Mouse (Mus musculus) E14TG2a.4 (cell line): ENCODE measurements at regions not wholly inside any gene's neighbourhood (a gene's known extent, or its start where the extent isn't known, plus 50 kb on each side); places are given as distances from the start of the nearest gene placed in this dataset.
A peak's percentile ranks its signal among the peaks of the same experiment; 100 is the strongest.

Source experiments
- H3K27me3 ChIP-seq: 2 replicates; pipeline ENCODE4 v1.6.1; 2014; ENCODE audit warnings: low read length, control low read depth; ENCODE audit not compliant: insufficient read depth
- H3K36me3 ChIP-seq: 2 replicates; pipeline ENCODE4 v1.6.1; 2014; ENCODE audit warnings: low read length, control low read depth; ENCODE audit not compliant: insufficient read depth
- H3K4me1 ChIP-seq: replicated peaks from 2 replicates; pipeline ENCODE4 v1.6.1; 2014; ENCODE audit warnings: low read depth, low read length, control low read depth
- H3K4me3 ChIP-seq: replicated peaks from 2 replicates; pipeline ENCODE4 v1.5.1; 2014; ENCODE audit warnings: mild to moderate bottlenecking, low read length
- H3K9me3 ChIP-seq: 2 replicates; pipeline ENCODE4 v1.6.1; 2014; ENCODE audit warnings: low read length, control low read depth
- CTCF ChIP-seq: conservative IDR thresholded peaks from 2 replicates; pipeline ENCODE4 v1.5.1; 2014; ENCODE audit warnings: low read length
- NANOG ChIP-seq: IDR thresholded peaks from 2 replicates; pipeline ENCODE4 v1.6.1; 2014; ENCODE audit warnings: borderline replicate concordance, low read length, mixed read lengths
- POU5F1 ChIP-seq: IDR thresholded peaks from 2 replicates; pipeline ENCODE4 v1.6.1; 2014; ENCODE audit warnings: low read length, borderline replicate concordance

GRCm38 (mm10) chr9:85985671-85986070, 143.5 kb downstream of the Tpbg start:
- H3K27me3 ChIP-seq: no peaks in the 10 kb centered on the region
- H3K36me3 ChIP-seq: no peaks in the 10 kb centered on the region
- no peaks in the 10 kb centered on the region for H3K4me1 ChIP-seq
- no peak for TF ChIP-seq POU5F1
- TF ChIP-seq CTCF: no peak
- no peak for TF ChIP-seq NANOG
- H3K4me3 ChIP-seq: no peak overlapping the region
- H3K9me3 ChIP-seq: no peaks in the 10 kb centered on the region

- Histone ChIP-seq H3K36me3 (no peaks in the 10 kb centered on the region), H3K27me3 (no peaks in the 10 kb centered on the region), H3K4me1 (no peaks in the 10 kb centered on the region), H3K9me3 (no peaks in the 10 kb centered on the region), H3K4me3 (no peak overlapping the region)
- no peak for TF ChIP-seq POU5F1
- TF ChIP-seq CTCF: no peak
- TF ChIP-seq NANOG: no peak
These were observed 144.0 kb downstream of the Tpbg start for GRCm38 (mm10) chr9:85986142-85986541.

GRCm38 (mm10) chr9:86002996-86003395, 160.8 kb downstream of the Tpbg start:
- Histone ChIP-seq H3K9me3 (no peaks in the 10 kb centered on the region), H3K27me3 (no peaks in the 10 kb centered on the region), H3K4me3 (no peak overlapping the region), H3K4me1 (peaks cover 3% of the 10 kb centered on the region), H3K36me3 (no peaks in the 10 kb centered on the region)
- TF ChIP-seq NANOG (no peak), POU5F1 (no peak), CTCF (no peak)

GRCm38 (mm10) chr9:86011661-86012060, 169.5 kb downstream of the Tpbg start:
- Histone ChIP-seq H3K27me3 (peaks cover 2% of the 10 kb centered on the region; the same call in 1 of the 2 replicates), H3K4me3 (no peak overlapping the region), H3K4me1 (peaks cover 26% of the 10 kb centered on the region), H3K9me3 (no peaks in the 10 kb centered on the region), H3K36me3 (no peaks in the 10 kb centered on the region)
- TF ChIP-seq POU5F1 (peak; percentile 41; the same call in 1 of the 2 replicates), CTCF (no peak), NANOG (peak; percentile 93)

GRCm38 (mm10) chr9:86015841-86016240, 173.7 kb downstream of the Tpbg start:
- Histone ChIP-seq H3K27me3 (peaks cover 2% of the 10 kb centered on the region; the same call in 1 of the 2 replicates), H3K4me1 (peaks cover 14% of the 10 kb centered on the region), H3K4me3 (no peak overlapping the region), H3K9me3 (no peaks in the 10 kb centered on the region), H3K36me3 (no peaks in the 10 kb centered on the region)
- TF ChIP-seq CTCF (no peak), POU5F1 (no peak), NANOG (no peak)

- no peak for TF ChIP-seq POU5F1
- TF ChIP-seq CTCF: no peak
- TF ChIP-seq NANOG: no peak
- no peaks in the 10 kb centered on the region for H3K4me1 ChIP-seq
- no peaks in the 10 kb centered on the region for H3K27me3 ChIP-seq
- H3K9me3 ChIP-seq: no peaks in the 10 kb centered on the region
- no peak overlapping the region for H3K4me3 ChIP-seq
- no peaks in the 10 kb centered on the region for H3K36me3 ChIP-seq
These were observed 178.0 kb downstream of the Tpbg start for GRCm38 (mm10) chr9:86020133-86020532.

- Histone ChIP-seq H3K4me1 (no peaks in the 10 kb centered on the region), H3K36me3 (no peaks in the 10 kb centered on the region), H3K27me3 (no peaks in the 10 kb centered on the region), H3K4me3 (no peak overlapping the region), H3K9me3 (no peaks in the 10 kb centered on the region)
- TF ChIP-seq CTCF (no peak), NANOG (no peak), POU5F1 (no peak)
These were observed 178.6 kb downstream of the Tpbg start for GRCm38 (mm10) chr9:86020765-86021164.

GRCm38 (mm10) chr9:86030738-86031137, 188.6 kb downstream of the Tpbg start:
- Histone ChIP-seq H3K36me3 (no peaks in the 10 kb centered on the region), H3K4me1 (peaks cover 9% of the 10 kb centered on the region; the same call in 1 of the 2 replicates), H3K4me3 (no peak overlapping the region), H3K9me3 (no peaks in the 10 kb centered on the region), H3K27me3 (no peaks in the 10 kb centered on the region)
- TF ChIP-seq POU5F1 (no peak), NANOG (no peak), CTCF (no peak)

- no peaks in the 10 kb centered on the region for H3K27me3 ChIP-seq
- no peaks in the 10 kb centered on the region for H3K36me3 ChIP-seq
- TF ChIP-seq NANOG: no peak
- no peak for TF ChIP-seq POU5F1
- no peak for TF ChIP-seq CTCF
- H3K9me3 ChIP-seq: no peaks in the 10 kb centered on the region
- H3K4me1 ChIP-seq: no peaks in the 10 kb centered on the region
- no peak overlapping the region for H3K4me3 ChIP-seq
These were observed 201.9 kb downstream of the Tpbg start for GRCm38 (mm10) chr9:86044098-86044497.
